Mouse (Mus musculus) WW6 (cell line): ENCODE data around the gene Galnt3.
A peak's percentile ranks its signal among the peaks of the same experiment; 100 is the strongest.

Experiments used
- DNase-seq: peaks from one replicate; pipeline ENCODE4 v3.0.0-alpha.2; 2013; ENCODE audit warnings: low read depth, low spot score

The Galnt3 gene

DNA sequence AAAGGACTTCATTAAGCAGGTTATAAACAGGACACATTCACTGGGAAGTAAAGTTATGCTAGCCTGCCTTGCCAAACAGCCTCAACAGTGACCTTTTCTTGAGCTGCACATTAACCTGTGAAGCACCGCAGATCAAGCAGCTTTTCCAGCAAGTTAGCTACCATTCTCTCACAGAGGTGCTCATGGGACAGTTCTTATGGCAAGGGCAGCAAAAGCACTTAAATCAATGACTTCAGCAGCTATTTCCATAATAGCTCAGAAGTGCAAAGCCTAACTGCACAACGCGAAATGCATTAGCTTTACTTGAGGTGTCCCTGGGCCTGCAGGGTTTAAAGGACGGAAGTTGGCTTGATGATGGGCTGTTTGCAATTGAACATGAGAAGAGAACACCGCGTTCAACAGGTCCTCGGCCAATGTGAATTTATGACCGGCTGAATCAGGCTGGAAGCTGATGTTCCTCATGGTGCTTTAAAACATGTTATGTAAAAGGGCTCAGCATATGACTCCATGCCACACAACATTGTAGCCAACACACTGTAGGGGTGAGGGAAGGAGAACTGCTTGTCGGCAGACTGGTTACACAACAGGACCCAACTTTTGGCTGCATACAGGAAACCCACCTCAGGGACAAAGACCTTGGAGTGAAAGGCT, 16.8 kb downstream of the Galnt3 start:
- no peak for DNase-seq

DNA sequence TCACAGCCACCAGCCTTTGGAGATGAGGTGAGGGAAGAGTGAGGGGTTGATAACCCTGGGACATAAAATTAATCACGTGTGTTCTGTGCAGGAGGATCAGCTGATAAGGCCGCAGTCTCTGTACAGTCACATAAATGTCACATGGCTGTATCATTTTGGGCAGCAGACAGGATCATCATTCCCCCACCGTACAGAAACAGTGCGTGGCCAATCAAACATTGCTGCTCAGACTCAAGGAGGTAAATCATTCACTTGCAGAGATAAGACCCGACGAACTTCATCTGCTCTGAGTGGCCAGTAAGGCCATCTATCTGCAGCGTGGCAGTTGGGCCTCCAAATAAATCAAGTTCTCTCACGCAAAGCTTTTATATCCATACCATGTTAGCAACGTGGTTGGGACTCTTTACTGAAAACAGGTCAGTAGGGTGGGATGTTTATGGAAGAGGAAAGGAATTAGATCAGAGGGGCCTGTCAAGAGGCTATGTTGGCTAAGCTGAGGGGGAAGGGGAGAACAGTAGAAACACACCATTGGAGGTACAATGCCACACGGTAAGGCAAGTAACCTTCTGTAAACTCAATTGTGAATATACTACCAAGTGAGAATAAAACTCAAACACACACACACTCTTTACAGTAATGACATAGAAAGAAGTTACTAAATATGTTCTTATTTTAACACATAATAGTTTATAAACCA, 20.9 kb downstream of the Galnt3 start:
- no peak for DNase-seq

DNA sequence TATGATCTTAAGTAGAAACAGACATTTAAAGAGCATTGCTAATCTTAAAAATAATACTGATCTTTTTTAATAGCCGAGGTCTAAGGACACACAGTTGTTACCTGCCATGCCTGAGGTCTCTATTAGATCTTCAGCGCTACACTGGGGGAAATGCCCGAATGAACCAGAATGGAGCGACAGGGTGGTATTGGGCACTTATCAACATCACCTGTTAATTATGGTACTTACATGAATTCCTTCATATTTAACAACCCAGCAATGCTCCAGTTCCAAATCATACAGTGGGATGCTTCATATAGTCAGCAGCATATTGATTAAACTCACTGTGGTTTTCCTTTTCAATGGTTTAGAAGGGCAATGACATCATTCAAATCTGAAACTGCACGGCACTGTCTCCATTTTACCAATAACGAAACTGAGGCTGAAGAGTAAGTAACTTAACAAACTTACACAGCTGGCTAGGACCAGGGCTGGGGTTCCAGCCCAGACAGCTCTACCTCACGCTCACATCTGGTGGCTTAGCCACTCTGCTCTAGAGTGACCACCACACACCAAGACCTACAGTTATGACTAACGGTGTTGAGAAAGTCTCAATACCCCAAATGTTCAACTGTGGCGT, 23.0 kb downstream of the Galnt3 start:
- DNase-seq, result no peak

DNA sequence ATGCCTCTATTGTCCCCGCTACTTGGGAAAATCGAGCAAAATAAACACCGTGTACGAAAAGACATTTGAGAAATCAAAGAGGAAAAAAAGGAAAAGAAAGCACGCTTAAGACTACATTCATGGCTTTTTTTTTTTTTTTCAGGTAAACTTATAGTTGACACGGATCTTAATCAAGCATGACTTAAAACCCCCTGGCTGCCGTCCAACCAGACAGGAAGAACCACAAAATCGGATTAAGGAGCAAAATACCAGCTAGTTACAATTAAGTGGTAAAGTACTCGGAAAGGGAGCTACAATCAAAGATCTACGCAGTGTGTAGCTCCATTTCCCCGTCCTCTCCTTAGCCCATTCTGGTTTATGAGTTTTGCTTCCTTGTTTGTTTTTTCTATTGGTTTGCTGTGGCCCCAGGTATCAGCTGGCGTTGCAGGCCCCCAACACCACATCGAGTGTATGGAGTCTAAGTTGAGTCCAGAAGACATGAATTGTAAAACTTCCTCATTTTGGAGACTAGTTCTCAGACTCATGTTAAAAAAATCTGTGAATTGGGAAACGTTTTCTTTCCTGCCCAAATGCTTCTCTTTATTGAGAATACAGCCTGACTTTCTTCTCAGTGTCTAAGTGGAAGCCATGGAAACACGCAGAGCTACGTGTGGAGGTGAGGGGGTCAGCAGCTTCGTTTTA, 24.0 kb downstream of the Galnt3 start:
- DNase-seq, result no peak

DNA sequence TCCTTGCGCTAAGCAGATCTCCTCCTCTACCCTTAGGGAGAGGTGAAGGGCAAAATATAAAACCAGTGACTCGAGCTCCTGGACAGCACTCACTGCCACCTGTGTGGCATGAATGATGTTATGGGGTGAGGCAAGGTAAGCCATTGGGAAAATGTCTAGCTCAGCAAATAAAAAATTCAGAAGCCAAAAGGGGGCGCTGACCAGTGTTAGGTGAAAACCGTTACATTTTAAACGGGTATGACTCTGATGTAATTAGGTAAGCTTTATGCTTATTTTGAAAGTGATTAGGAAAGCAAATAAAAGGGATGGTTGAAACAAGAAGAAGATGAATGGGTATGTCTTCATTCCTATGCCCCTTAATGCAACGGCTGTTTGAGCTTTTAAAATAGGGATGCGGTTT, 24.6 kb downstream of the Galnt3 start:
- DNase-seq, result no peak

DNA sequence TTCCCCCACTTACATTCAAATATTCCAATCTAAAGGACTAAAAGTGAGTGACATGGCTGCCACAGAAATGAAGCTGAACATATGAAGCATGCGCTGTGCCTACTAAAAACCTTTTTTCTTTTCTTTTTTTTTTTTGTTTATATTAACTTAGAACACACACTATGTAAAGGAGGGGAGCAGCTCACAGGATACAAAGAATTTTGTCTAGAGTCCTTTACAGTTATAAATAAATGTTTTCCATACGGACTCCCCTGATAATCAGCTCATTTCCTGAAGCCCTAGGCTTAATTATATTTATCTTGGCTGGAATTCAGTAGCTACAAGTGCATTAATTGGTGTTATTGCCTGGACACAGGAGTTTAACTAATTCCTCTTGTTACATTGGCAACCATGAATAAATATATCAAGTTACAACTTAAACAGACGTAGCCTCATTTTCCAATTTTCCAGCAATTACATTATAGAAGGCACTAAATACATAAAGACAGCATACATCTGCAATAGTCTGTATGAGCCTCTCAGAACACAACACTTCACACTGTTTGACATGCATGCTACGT, 30.1 kb downstream of the Galnt3 start:
- DNase-seq, result no peak

DNA sequence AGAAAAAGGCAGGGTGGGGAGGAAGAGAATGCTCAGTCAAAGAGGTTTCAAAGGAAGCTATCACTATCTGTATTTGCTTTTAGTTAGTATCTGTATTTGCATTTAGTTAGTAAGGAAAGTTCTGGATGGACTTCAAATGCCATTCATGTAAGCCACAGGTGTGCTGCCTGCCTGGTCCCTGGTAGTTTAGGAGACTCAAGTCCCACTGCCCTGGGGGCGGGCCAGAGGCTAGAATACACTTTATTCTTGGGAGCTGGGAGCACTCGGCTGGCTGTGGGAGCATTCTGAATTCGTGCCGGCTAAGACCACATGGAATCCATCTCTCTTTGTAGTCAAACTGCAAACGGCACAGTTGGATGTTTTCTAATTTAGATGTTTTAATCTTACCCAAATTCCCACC, 33.5 kb downstream of the Galnt3 start:
- no peak for DNase-seq

DNA sequence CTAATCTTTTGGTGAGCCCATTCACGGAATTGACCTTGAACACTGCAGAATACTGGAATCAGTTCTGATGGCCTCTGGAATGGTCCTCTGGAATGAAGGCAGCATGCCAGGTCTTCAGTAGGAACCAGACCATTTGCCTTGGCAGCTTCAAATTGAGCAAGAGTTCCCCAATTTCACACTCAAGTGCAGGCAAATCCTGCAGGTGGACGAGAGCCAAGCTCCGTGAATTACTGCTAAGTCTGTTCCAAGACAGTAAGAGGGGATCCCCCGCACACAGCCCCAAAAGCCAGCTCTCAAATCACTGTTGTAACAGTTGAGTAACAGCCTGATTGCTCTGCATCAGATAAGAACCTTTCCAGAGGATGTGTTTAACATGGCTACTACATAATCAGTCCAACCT, 42.9 kb downstream of the Galnt3 start:
- DNase-seq, result no peak

DNA sequence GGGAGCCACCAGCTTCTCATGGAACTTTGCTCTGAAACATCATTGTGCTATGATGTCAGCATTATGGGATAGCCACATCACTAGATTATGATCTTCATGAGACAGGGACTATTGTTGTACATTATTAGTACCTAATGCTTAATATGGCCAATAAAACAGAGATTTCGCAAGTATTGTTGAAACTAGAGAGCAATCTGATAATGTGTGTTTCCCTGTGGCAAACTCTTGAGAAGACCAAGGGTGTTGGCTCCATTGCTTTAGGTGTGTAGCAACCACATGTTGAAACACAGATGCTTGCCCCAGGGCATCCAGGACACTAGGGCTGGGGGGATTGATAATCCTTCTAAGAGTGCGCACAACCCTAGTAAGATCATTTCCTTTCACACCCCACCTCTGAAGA, 44.1 kb downstream of the Galnt3 start:
- no peak for DNase-seq

DNA sequence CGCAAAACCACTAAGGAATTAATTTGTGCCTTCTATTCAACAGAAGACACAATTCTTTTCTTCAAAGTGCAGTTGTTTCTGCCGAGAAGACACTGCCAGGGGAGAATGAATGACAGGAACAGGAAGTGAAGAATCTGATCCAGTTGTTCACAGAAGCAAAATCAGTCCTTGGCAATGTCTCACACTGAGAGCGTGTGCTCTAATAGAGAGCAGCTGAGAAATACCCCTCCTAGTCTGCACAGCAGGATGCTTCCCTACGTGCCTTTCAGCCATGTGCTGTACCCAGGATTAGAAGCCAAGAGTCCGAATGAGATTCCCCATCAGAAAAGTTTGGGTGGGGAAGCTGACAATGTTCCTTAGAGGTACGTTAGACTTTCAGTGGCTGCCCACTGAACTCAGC, 55.3 kb downstream of the Galnt3 start:
- no peak for DNase-seq

DNA sequence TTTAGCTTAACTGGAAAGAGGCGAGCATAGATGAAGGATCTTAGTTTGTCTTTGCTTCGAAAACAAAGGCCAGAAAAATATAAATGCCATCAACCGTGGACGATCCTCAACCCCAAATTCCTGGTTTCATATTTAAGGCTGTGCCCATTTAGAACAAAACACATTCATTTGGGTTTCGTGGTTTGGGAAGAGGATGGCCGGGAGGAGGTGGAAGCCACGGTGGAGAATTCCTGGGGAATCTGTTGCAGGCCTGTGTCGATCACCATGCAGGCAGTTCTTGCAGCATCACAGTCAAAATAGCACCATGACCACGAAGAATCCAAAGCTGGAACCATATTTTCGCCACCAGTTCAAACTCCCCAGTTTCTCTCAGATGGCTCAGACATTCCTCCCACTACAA, 61.5 kb downstream of the Galnt3 start:
- no peak for DNase-seq

DNA sequence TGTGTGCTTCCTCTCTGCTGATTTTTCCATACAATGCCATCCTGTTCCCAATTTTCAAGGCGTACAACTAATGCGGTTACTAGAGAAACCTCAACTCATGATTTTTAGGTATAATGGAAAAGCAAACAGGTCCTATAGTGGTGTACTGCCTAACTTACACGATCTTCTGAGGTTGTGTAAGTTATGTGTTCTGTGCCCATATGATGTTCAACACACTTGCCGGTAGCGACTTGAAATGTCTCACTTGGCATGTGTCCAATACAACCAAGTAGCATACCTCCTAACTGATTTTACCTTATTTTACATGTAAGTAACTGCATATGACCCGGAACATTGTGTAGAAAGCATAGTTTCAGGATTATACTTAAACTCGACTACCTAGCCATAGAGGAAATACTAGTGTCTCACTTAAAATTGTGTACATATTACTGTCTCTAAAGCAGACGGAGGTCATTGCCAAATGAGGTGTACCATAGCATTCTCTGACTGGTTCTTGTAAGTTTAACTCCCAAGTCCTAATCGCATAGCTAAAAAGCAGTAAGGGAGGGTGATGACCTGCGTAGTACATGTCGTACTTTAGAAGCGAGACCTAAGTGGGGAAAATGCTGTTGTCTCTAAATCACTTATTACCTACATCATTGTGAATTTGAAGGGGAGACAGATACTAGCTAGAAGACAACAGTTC, 80.2 kb downstream of the Galnt3 start:
- DNase-seq, result no peak

DNA sequence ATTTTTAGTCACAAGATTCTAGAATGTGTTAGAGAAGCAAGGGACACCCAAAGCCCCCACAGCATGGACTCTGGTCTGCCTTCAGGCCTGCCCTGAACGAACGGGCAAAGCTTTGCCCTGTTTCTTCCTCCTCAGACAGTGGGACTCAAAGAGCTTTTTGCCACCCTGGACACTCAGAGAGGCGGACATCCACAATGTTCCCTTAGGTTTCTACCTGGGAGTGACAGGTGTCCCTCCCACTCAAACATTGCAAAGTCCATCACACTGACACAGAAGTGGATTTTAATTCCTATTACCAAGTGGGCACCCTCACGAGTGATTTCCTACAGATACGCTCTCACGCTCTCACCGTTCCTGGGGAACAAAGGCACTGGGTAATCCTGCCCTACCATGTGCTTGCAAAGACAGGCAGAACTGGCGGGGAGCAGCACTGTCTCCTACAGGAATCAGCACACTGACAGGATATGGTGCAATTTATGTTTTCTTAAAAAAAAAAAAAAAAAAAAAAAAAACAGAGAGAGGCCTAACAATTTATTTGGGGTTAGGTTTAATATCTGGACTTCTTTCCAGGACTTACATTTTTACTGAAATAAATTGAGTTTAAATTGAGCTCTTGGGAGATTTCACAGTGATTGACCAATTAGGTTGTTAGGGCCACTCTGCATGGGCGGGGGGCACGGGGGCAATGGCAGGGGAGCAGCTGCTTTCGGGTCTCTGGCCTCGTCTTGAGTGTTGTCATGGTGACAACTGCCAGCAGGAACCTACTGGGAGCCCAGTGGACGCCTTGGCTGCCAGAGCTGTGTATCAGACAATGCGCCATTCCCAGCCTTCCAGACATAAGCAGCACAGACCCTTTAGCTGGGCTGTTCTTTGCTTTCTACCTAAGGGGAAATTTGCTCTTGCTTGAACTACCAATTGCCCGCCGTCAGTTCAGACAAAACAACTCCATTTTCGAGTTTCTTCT, 81.1 kb downstream of the Galnt3 start:
- DNase-seq, result no peak

DNA sequence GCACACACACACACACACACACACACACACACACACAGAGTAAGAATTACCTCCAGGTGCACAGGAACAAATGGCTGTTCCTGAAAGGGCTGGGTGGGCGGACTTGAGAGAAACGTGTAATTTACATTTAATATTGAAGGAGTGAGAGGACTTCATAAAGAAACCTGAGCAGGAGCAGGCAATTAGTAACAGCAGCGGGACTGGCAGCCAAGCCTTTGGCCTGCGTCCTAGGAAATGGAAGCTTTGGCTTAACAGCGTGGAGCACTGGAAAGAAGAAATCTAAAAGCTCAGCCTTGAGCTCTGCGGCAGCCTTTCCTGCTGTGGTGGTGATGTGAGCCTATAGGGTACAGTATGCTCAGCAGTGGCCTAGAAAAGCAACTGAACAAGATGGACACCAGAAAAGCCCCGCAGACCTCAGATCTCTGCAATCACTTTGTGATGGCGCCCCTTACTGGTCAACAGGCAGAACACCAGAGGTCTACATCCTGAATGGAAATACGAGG, 82.8 kb downstream of the Galnt3 start:
- peak; percentile 38 for DNase-seq

DNA sequence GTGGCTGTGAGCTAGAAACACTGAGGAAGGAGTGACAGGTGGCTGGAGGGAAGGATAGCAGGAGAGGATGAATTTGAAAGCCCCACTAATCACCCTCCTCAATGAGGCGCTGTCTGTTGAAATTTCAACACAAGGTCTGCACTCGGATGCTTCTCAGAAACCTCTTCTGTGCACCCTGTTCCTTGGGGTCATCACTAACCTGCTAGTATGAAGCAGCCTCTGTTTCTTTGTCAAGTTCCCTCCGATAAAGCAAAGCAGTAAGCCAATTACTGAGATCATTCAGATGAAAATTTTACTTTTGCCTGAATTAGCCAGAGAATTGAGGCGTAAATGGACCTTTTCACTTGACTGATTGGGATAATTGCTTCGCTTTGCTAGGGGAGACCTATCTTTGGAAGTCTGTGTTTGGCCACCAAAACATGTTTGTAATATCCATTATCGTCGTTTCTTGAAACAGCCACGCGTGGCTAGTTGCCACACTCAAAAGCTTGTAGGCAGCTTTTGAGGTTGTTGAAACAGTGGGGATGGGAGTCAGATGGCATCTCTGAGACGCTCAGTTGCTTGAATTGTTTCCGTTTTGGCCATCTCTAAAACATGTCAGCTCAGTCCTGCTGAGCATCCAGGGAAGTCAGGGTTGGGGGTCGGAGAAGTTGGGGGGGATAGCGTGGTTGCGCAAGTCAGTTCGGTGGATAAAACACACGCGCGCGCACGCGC, 83.4 kb downstream of the Galnt3 start:
- DNase-seq, result no peak

DNA sequence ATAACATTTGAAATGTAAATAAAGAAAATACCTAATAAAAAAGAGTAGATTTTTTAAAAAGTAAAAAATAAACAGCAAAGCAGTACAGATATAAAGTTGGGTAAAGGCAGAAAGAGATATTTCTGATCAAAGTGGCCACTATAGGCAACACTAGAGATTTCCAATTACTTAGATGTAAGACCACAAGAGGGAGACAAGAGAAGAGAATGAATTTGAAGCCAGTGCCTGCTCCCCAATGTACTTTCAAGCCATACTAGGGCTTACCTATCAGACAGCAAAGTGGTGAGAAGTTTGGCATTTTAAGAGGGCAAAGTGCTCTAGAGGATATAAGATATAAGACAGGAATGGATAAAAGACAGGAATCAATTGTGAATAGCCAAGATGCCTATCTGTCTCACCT, 84.2 kb downstream of the Galnt3 start:
- DNase-seq, result no peak

DNA sequence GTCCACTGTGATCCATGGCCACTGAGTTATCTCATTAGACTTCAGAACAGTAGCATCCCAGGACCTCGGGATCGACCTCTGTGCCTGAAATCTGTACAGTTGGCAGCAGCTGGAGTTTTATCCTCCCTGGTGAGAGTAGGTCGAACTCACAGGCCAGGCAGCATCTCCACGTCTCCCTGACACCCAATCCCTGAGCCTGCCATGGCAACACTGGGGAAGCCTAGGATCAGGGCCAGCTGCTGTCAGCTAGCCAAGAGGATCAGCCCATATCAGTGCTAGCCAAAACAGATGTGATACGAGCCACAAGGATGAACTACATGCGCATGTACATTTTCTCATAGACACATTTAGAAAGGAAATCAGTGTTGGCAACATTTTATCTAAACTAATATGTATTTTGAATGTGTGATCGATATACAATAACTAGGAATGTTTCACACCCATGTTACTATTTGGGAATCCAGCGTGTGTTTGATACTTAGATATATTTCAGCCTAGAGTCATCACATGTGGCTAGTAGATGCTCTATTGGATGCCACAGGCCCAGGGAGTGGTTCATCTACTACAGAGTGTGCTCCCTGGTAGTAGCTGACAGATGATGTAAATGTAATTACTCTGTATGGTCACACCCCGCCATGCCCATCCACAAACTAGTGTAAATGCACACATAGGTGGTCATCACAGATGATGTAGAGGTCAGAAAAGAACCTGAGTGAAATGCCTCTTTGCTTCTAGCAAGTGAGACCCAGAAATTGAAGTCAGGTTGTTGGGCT, 89.7 kb downstream of the Galnt3 start:
- no peak for DNase-seq
